Mouse (Mus musculus): Measurements from ENCODE around the gene Gm21693. TPM values are rescaled to one million over a fixed set of nuclear protein-coding genes. Genes with fewer than 3 reads are reported as not detected.
"Not testable (repeated sequence)": the region's sequence is repeated elsewhere in the genome, so short reads cannot be mapped to it uniquely, and the experiment has no call there.

Gm21693 gene
- polyA plus RNA-seq (2012; fragmentation: generic; extraction: Trizol), result not detected
- long read RNA-seq, experiment 1, result 0 reads
- long read RNA-seq, experiment 2, result 0 reads

DNA sequence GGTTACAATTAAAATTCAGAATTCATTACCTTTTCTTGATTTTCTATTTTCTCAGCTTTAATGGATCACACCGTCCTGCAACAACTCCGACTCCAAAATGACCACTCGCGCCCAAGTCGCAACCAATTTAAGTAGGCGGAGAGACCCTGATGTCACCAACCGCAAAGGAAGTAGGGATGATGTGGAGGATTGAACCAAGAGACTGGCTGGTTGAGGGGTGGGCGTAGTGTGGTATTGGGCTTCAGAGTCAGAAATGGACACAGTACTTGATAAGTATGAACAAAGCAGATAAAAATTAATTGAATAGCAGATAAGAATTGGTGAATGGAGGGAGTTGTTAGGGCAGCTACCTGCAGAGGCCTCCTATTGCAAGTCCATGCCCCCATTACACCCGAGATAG, at the start of gene Gm21693:
Gm21693 (minus strand) TSS at position 101 of the 400 bp plus-strand sequence.
- not testable (repeated sequence) for H3K27me3 ChIP-seq (ENCODE audit: control insufficient read depth, insufficient read depth, insufficient read length); H3K4me3 ChIP-seq (ENCODE audit: insufficient read depth, poor library complexity, severe bottlenecking); H3K79me2 ChIP-seq (ENCODE audit: control insufficient read depth, insufficient read depth); H3K79me3 ChIP-seq (ENCODE audit: low read depth); H3ac ChIP-seq (ENCODE audit: control insufficient read depth, insufficient read length, low read depth); H3K36me3 ChIP-seq (ENCODE audit: control insufficient read depth, insufficient read depth)

DNA sequence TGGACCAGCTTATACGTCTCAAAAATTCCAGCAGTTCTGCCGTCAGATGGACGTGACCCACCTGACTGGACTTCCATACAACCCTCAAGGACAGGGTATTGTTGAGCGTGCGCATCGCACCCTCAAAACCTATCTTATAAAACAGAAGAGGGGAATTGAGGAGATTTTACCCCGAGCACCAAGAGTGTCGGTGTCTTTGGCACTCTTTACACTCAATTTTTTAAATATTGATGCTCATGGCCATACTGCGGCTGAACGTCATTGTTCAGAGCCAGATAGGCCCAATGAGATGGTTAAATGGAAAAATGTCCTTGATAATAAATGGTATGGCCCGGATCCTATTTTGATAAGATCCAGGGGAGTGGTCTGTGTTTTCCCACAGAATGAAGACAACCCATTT, 4.5 kb downstream of the Gm21693 start:
- not testable (repeated sequence) for H3K36me3 ChIP-seq (ENCODE audit: control insufficient read depth, insufficient read depth); H3K79me3 ChIP-seq (ENCODE audit: low read depth); H3K4me3 ChIP-seq (ENCODE audit: insufficient read depth, poor library complexity, severe bottlenecking); H3K27me3 ChIP-seq (ENCODE audit: control insufficient read depth, insufficient read depth, insufficient read length); H3ac ChIP-seq (ENCODE audit: control insufficient read depth, insufficient read length, low read depth); H3K79me2 ChIP-seq (ENCODE audit: control insufficient read depth, insufficient read depth)

DNA sequence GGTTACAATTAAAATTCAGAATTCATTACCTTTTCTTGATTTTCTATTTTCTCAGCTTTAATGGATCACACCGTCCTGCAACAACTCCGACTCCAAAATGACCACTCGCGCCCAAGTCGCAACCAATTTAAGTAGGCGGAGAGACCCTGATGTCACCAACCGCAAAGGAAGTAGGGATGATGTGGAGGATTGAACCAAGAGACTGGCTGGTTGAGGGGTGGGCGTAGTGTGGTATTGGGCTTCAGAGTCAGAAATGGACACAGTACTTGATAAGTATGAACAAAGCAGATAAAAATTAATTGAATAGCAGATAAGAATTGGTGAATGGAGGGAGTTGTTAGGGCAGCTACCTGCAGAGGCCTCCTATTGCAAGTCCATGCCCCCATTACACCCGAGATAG, 38.8 kb downstream of the Gm21693 start, which contains the start of gene Gm21677:
Gm21677 (minus strand) TSS at position 101 of the 400 bp plus-strand sequence.
- H3K36me3 ChIP-seq (ENCODE audit: control insufficient read depth, insufficient read depth); H3K27me3 ChIP-seq (ENCODE audit: control insufficient read depth, insufficient read depth, insufficient read length); H3ac ChIP-seq (ENCODE audit: control insufficient read depth, insufficient read length, low read depth); H3K4me3 ChIP-seq (ENCODE audit: insufficient read depth, poor library complexity, severe bottlenecking); H3K79me3 ChIP-seq (ENCODE audit: low read depth); H3K79me2 ChIP-seq (ENCODE audit: control insufficient read depth, insufficient read depth): not testable (repeated sequence)

Other genes with a start within 250 kb of the Gm21693 start
- gene Gm21677, start 38.9 kb downstream of the Gm21693 start, polyA plus RNA-seq (2012; fragmentation: generic; extraction: Trizol), result not detected
- gene Gm21704, start 64.8 kb upstream of the Gm21693 start, polyA plus RNA-seq (2012; fragmentation: generic; extraction: Trizol), result not detected
- gene Gm21708, start 64.8 kb upstream of the Gm21693 start, polyA plus RNA-seq (2012; fragmentation: generic; extraction: Trizol), result not detected

Data from C2C12 (cell line).